Mouse (Mus musculus): ENCODE data around the gene Ramp3.

Gene Ramp3

DNA sequence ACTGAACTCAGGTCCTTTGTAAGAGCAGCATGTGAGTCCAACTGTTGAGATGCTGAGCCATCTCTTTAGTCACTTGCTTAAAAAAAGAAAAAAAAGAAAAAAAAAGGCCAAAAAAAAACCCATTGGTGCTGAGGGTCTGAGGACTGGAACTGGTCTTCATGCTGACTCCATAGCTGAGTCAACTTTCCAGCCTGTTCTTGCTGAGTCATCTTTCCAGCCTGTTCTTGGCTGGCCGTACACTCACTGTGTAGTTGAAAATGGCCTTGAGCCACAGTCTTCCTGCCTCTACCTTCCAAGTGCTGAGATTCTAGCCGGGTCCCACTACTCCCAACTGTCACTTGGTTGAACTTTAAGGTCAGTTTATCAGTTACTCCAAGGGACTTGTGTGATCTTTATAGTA, 8.3 kb downstream of the Ramp3 start:
- intact Hi-C loops (cut with DNase I): no loop called here

DNA sequence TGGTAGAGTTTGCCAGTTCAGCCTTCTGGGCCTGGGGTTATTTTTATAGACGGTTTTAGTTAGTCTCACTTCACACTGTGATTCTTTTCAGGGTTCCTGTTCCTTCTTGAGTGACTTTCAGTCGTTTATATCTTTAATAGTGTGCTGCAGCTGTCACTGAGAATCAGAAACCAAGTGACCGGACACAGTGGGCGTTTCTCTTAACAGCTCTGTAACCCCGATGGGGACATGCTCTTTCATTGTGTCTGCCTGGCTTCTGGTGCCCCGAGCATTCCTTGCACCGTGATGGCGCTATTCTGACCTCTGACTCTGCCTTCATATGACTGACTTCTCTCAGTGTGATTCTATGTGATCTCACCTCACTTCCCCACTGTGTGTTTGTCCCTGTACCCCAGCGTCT, 10.7 kb downstream of the Ramp3 start:
- intact Hi-C loops (cut with DNase I): no loop called here

DNA sequence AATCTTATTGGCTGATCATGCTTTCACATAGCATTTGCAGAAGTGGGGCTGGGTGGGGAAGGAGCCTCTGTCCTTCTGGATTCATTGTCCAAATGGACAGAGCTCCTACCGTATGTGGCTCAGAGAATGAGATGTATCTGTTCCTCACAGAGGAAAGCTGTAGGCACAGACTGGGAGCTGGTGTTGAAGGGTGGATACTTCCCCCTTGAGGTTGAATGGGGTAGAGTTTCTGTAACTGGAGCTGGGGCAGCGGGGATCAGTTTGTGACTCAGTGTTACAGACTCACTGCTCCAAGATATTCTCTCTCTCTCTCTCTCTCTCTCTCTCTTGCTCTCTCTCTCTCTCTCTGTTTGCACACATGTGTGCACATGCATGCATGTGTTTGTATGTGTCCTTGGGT, 11.7 kb downstream of the Ramp3 start:
- intact Hi-C loops (cut with DNase I): no loop called here

DNA sequence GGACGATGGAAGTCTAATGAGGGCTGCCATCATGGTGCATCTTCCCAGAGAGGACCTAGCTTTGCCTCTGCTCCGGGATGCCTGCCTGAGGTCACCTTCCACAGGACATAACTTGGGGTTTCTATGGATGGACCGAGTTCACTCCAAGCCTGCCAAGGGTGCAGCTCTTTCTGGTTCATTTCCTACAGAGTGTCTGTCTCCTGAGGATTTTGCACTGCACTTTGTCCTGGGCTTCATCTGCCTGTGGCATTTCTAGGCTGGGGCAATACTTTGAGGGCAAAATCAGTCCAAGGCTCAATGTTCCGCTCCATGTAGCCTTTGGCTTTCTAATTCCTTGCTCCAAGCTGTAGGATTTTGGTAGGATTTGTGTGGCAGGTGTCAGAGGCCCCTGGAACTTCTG, 12.5 kb downstream of the Ramp3 start:
- intact Hi-C loops (cut with DNase I): no loop called here

DNA sequence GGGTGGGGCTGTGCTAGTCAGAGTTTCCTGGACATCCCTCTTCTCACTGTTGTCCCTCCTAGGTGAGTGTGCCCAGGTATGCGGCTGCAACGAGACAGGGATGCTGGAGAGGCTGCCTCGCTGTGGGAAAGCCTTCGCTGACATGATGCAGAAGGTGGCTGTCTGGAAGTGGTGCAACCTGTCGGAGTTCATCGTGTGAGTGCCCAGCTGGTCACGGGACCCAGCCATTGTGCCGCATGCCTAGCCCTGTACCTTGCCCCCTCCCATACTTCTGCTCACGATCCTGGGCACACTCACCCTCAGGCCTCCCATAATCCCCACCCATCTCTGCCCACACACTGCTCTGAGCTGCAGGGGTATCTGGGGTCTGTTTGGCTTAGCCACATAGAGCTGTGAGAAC, 16.4 kb downstream of the Ramp3 start:
- intact Hi-C loops (cut with DNase I): loop anchor here (5.0 kb wide), 1 partner anchor 93 kb away; no protein-coding TSS in a partner anchor

DNA sequence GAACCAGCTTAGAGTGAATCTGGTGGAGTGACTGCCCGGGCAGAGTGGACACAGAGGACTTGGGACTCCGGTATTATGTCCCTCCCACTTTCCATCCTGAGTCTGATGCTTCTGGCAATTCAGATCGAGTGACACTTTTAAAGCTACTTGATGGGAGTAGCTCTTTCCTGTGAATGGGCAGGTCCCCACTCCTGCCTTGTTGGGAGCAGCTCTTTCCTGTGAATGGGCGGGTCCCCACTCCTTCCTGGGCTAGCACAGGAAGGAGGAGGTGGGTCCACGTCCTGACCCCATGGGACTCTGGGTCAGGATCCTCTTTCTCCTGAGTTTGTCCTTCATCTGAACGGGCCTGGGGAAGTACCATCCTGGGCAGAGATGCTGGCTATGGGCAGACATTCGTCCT, 17.1 kb downstream of the Ramp3 start:
- intact Hi-C loops (cut with DNase I): loop anchor here (5.0 kb wide), 1 partner anchor 92 kb away; no protein-coding TSS in a partner anchor

DNA sequence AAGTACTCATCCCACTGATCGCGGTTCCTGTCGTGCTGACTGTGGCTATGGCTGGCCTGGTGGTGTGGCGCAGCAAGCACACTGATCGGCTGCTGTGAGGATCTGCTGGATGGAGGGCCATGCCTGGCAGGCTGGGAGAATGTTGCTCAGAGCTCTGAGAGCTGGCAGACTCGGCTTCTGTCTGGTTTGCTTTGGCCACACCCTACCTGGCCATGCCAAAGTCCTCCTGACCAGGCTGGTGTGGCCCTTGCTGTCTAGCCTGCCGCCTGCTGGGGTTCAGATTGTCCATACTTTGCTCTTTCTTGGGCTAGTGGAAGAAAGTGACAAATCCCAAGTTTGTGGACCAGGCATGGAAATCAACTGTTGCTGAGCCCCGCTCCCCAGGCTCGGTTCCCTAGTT, 18.3 kb downstream of the Ramp3 start:
- intact Hi-C loops (cut with DNase I): loop anchor here (5.0 kb wide), 1 partner anchor 91 kb away; no protein-coding TSS in a partner anchor

DNA sequence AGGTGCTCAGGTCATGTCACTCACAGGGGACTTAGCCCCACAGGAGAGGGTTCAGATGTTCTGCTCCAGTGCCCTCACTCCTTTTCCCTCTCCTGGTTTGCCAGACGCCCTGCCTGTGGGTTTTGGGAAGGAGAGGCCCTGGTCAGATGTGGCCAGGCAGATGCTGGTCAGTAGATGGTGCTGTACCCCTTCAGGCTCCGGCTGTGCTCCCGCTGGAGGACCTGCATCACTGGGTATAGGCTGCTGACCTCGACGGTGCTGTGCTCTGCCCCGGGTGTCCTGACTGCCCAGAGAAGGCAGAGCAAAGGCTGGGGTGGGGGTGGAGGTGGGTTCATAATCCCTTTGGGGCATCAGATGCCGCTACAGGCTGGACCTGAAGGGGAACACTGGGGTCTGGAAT, 19.2 kb downstream of the Ramp3 start:
- intact Hi-C loops (cut with DNase I): loop anchor here (5.0 kb wide), 1 partner anchor 90 kb away; no protein-coding TSS in a partner anchor

DNA sequence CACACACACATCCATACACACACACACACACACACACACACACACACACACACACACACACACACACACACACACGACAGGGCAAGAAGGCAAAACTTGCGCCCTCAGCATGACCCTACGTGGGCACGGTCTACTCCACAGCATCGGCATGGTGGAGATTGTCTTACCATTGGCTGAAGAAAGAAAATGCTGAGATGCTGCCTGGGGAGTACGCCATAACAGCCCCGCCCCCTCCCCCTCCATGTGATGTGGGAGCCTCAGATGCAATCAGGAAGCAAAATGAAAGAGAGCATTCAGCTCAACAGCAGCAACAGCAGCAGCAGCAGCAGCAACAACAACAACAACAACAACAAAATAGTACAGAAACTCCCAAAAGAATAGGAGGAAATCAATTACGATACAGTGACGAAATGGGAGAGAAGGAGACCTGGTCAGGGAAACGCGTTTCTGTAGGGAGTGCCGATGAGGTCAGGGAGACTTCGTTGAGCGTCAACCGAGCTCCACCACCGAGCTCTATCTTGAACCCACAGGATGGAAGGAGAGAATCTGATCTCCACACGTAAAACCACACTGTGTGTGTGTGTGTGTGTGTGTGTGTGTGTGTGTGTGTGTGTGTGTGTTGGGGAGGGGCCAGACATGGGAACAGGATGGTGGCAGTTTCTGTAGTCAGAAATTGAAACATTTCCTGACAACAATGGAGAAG, 21.5 kb downstream of the Ramp3 start:
- intact Hi-C loops (cut with DNase I): loop anchor here (5.0 kb wide), 1 partner anchor 87 kb away; no protein-coding TSS in a partner anchor

DNA sequence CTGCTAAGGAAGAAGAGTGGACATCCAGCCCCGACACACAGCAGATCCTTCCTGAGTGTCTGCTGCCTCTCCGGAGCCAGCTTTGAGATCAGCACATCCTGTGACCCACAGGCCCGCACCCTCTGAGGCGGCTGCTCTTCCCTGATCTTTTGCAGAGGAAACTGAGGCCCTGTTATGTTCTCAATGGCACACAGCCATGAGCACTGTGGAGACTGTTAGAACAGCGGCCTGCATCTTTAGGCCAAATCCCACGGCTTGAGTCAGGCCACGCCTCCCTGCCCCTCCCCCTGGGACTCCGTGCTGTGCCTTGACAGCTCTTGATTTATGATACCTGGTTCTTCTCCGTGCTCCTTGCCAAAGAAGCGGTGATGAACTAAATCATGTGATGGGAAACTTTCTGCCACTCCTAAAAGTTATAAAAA, 22.1 kb downstream of the Ramp3 start:
- intact Hi-C loops (cut with DNase I): no loop called here

DNA sequence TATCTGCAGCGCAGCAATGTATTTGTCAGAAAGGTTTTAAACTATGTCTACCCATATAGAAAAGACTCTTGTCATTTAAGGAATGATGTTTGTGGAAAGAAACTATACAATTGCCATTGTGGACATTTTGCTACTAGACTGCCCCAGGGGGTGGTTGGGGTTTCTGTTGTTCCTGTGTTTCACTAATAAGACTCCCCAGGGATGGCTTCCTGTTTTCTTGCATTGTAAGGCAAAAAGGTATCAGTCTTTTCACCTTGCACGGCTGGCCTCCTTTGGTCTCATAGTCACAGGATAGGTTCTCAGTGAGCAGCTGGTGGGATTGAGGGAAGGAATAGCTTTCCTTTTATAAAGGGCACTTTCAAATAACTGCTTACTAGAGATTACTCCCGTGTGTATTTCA, 26.4 kb downstream of the Ramp3 start:
- intact Hi-C loops (cut with DNase I): no loop called here

DNA sequence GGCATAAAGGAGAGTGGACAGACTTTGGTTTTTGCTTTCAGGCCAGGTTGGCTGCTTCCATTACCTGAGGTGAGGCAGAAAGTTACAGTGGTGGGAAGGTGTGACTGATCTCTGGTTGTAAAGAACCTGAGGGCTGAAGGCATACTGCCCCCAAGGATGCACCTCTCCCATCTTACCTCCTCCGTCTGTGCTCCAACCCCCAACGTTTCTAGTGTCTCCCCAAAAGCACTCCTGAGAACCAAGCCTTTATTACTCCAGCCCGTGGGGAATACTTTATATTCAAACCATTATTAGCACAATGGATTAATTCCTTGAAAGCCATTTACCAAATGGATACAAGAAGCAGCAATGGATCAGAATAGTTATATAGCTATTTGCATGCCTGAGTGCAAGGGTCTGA, 30.6 kb downstream of the Ramp3 start:
- intact Hi-C loops (cut with DNase I): no loop called here

DNA sequence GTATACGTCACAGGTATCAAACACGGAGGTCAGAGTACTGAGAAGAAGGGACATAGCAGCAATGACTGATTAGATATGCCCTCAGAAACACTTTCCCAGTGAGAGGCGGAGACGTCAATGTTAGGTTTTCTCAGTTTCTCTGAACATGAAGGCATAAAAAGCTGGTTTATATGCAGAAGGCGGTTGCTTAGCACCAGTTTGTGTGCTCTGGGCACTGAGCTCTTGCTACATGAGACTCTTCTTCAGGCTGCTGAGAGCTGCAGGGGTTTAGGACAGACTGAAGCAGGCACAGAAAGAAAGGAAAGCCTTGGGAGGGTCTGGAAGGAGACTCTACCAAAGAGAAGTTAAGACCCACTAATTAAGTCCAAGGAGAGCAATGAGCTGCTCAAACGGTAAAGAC, 34.0 kb downstream of the Ramp3 start:
- intact Hi-C loops (cut with DNase I): no loop called here

DNA sequence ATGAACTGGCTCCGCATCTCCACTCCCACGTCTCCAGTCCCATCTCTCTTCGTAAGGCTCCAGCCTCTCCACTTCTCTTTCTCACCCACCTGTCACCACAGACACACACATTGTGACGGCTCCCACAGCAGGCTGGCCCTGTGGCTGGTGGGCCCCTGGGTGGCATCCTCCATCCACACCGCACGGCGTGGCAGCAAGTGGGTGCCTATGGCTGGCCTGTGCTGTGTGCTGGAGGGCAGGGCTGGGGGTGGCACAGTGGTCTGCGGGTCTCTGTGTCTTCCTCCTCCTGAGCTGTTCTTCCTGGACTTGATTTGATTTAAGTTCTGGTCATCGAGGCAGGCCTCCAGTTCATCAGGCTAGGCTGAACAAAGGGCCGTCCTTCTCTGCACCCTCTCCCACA, 35.8 kb downstream of the Ramp3 start:
- intact Hi-C loops (cut with DNase I): no loop called here

DNA sequence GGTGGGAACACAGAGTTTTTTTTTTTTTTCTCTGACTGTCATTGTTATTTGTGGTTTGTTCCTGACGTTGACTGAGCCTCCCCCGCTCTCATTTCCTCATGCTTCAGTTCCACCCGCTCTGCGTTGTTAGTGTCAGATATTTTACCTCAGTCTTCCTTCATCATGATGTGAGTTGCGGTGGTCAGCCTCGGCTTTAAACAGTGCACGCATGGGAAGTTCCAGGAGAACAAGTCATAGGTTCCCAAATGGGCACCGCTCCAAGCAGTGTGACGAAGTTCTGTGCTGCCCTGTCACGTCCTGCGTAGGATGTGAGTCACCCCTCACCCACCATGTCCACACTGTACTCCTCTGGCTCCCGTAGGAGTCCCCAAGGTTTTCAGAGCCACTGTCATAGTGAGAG, 36.9 kb downstream of the Ramp3 start:
- intact Hi-C loops (cut with DNase I): no loop called here

DNA sequence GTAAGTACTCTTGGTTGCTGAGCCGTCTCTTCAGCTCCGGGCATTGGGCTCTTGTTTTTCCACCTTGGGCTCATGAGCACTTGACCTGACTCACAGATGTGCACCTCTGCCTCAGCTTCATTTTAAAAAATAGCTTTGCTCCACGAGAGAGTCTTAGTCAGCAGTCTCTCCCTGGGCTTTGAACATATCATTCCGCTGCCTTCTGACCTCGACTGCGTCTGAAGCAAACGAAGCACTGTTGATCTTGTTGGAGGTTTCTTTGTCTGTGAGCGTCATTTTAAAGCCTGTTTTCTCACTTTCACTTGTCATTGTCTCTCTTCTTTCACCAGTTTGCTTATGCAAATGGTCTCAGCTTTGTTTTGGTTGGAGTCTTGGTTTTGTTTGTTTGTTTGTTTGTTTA, 38.2 kb downstream of the Ramp3 start:
- intact Hi-C loops (cut with DNase I): no loop called here

DNA sequence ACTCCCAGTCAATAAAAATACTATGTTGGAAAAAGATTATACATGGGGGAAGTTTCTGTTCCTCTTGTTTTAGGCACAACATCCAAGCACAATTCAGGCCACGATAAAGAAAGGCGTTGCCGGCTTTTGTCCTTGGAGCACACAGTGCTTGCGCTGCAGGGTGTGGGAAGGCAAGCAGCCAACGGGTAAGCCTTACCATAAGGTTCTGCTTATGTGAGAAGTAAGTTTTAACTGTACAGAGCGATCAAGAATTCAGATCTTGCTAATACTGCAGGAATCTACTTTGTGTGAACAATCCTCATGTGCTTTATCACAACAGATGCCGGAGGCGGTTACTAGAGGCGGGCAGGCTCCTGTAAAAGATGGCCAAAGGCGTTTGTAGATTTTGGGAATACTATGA, 39.4 kb downstream of the Ramp3 start:
- intact Hi-C loops (cut with DNase I): no loop called here

DNA sequence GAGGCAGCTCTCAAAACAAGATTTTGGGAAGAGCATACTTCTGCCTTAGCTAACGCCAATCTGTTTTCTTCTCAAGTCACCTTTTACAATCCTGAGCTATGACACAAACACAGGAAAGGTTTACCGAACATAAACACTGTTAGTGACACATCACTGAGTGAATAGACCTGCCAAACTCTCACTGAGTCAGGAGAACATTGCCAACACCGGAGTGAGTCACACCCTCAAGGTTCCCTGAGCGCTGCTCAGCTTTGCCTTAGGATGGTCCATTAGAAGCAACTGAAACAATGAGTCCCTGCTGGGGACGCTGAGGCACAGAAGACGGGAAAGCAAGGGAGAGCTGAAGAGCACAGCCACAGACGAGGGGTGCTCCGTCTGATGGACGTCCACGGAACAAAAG, 40.0 kb downstream of the Ramp3 start:
- intact Hi-C loops (cut with DNase I): no loop called here

DNA sequence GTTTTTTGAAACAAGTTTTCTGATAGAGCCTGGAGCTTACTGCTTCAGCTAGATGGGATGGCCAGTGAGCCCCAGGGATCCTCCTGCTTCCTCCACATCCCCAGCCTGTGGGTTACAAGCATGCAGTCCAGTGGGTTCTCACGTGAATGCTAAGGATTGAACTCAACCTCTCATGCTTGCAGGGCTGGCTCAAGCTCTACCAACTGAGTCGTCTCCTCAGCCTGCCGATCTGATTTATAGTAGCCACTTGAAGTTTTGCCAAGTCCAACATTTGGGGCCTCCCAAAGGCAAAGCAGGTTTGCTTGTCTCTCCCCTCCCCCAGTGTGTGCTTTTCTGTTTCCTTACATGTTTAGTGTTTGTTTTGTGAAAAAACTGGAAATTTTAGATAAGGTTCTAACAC, 43.9 kb downstream of the Ramp3 start:
- intact Hi-C loops (cut with DNase I): no loop called here

DNA sequence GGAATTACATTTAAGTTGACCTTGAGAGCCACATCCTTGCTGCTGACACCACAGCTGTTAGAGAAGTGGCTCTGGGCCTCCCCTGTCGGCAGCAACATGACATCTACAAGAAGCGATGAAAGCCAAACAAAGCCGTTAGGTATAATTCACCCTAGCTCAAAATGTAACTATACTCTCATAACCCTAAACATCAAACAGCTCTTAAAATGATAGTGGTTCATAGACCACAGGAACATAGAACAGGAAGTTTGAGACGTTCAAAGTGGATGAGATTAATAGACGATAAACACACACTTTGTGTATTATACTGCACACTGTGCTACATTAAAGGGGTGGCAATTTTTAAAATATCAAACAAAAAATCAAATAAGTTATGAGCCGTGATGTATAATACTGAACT, 46.5 kb downstream of the Ramp3 start:
- intact Hi-C loops (cut with DNase I): loop anchor here (5.0 kb wide), 1 partner anchor 48 kb away; the partner anchor contains the start of gene Ramp3

DNA sequence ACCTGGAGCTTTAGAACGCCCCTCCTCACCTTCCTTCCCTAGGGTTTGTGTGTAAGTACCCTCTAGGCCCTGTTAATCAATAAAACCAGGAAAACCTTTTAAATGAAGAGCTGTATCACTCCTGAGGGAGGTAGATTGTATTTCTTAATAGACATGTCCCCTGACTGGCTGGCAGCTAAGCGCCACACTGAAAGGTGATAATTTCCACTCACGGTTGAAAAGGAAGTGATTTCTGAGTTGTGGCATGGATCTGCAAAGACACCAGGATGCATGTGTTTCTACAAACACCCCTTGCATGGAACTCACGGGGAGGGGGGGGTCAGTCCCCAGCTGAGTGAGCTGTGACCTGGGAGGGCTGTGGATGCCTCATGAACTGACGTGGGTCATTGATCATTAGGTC, 47.2 kb downstream of the Ramp3 start:
- intact Hi-C loops (cut with DNase I): loop anchor here (5.0 kb wide), 1 partner anchor 48 kb away; the partner anchor contains the start of gene Ramp3

DNA sequence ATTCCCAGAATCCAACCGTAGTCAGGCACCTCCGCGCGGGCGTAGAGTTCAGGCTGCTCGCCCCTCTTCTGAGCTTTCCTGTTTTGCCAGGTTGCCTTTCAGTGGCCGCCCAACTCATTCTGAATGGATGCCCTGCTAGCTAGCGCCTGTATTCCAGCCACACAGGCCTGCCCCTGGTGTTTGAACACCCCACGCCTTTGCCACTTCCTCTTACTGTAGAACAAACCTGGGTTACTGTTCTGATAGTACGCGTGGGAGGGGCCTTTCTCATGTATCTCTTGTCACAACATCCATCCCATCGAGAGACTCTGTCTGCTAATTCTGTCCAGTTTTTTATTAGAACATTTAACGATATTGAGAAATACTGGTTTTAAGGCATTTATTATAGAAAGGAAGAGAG, 48.5 kb downstream of the Ramp3 start:
- intact Hi-C loops (cut with DNase I): loop anchor here (5.0 kb wide), 1 partner anchor 49 kb away; the partner anchor contains the start of gene Ramp3

DNA sequence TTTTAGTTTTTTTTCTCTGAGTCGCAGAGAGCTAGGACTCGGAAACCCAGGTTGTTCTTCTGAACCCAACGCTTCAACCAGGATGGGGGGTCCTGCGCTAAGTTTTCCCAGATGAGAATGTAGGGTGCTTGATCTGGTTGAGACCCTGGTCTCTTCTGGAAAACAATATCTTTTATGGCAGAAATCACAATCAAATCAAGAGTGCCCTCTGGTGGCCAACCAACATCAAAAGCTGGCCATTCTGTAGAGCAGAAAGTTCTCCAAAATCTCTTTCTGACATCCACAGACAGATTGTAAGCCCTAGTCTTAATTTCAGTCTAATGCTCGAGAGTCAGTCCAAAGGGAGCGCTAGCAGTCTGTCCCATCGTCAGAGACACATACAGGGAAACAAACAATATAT, 50.1 kb downstream of the Ramp3 start:
- intact Hi-C loops (cut with DNase I): loop anchor here (5.0 kb wide), 1 partner anchor 51 kb away; the partner anchor contains the start of gene Ramp3
